Mouse (Mus musculus) natural killer cell, adult 2 months (primary cell): ENCODE measurements around the gene Yeats4.

Experiments
- DNase-seq, 2 experiments: peaks; one replicate each; pipeline ENCODE4 v3.0.0; 2022; ENCODE audit warnings: low spot score in 2 of 2

Yeats4 gene

DNA sequence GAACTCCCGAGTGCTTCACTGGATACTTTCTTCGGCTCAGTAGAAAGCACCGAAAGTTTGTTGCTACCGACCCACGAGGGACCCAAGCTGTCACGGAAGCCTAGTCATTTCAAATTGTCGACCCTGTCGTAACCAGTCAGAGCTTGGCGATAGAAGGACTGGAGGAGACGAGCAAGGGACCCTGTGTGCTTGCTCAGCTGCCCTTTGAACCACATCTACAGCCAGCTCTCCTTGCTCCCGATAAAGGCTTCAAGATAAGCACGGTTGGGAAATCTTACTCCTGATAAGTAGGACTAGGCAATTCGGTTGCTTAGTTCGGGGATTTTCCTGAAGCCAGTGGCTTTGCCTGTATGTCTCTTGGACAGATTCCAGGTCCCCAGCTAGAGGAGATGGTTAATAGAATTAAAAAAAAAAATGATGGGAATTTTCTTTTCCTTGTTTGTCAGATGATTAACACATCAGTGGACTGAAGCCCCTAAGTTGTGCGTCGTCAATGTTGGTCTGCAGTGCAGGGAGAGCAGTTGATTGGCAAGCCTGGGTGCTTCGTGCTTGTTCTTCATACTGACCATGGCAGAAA, 21.2 kb downstream of the Yeats4 start:
- no peak for DNase-seq

GRCm38 (mm10) chr10:117199701-117200100, 24.6 kb downstream of the Yeats4 start:
- no peak for DNase-seq

DNA sequence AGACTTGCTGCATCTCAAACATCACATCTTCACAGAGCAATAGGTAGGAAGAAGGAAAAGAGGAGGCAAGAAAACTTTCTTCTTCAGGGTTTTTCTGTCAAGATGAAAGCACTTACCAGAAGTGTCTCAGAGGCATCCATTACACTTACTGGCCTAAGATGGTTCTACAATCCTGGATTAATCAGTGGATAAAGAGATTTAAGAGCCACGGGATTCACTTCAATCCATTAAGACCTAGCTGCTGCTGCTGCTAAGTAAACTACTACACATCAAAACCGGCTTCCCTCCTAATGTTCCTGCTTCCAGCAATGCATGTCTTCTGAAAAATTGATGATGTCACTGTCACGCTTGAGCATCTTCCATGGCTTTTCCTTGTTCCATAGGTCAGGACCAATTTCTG, 27.6 kb downstream of the Yeats4 start:
- no peak for DNase-seq

GRCm38 (mm10) chr10:117195748-117196147, 28.6 kb downstream of the Yeats4 start:
- DNase-seq, result no peak

GRCm38 (mm10) chr10:117195005-117195404, 29.3 kb downstream of the Yeats4 start:
- DNase-seq, result no peak

DNA sequence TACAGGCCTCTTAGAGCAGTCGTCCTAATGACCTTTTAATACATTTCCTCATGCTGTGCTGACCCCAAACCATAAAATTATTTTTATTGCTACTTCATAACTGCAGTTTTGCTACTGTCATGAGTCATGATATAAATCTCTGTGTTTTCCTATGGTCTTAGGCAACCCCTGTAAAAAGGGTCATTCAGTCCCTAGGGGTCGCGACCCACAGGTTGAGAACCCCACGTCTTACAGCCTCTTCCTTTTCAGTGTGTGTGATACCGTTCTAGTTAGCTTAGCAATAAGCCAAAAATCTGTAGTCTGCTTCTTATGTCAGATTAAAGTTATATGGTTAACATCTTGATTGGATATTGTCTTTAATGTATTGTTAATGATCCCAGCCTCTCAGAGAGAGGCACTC, 30.9 kb downstream of the Yeats4 start:
- DNase-seq, result no peak

DNA sequence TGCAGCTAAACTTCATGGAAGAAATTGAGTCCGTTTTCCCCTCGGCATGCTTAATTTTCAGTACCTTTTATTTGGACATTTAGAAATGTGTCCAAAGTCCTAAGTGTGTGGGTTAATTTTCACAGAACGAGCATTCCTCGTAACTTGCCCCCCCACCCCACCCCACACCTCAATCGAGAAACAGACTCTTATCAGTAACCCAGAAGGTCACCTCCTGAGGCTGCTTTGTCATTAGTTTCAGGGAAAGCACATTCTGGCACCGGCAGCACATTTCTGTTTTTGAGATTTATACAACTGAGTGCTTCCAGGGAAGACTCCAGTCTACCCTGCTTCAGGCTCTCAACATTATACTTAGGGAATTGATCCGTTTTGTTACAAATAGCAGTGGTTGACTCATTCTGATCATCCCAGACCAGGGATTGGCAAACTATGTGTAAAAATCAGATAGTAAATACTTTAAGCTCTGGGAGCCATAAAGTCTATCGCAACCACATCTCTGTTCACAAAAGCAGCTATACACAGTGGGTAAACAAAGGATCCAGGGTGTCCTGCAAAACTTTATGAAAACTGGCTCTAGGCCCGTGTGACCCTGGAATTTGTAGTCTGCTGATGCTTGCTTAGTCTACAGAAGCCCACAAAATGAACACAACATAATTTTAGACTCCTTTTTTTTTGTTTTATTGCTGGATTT, 38.8 kb downstream of the Yeats4 start:
- no peak for DNase-seq

GRCm38 (mm10) chr10:117181098-117181497, 43.2 kb downstream of the Yeats4 start:
- DNase-seq, result no peak

GRCm38 (mm10) chr10:117174645-117175044, 49.7 kb downstream of the Yeats4 start:
- DNase-seq, result no peak

DNA sequence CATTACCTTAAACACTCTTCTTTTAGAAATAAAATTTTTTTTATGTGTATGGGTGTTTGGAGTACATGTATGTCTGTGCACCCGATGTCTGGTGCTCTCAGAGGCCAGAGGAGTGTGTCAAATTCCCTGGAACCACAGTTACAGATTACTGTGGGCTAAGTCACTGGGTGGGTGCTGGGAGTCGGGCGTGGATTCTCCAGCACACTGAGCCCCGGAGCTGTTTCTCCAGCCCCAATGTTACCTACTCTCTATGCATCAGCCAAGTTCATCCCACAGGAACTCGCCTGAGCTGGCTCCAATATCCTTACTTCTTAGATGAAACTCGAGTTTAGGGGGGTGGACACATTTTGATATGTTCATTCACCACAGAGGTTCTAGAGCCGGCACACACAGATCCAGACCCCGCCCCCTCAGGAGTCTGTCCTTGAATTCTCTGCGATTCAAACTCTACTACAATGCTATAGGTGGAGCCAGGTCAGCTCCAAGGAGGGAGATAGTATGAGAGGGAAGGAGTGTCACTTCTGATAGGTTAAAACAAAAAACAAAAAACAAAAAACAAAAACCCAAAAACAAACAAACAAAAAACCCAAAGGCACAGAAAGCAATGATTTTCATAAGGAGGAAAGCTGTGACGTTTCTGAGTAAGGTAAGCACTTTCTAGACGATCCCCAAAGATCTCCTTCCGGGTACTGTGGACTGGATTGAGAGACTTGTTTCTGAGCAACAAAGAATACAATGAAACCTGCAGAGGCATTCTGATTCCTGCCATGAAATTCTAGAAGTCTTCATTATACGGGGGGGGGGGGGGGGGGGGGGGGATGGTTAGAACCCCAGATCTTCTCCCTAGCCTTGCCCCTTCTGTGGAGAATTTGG, 50.5 kb downstream of the Yeats4 start:
- DNase-seq, result no peak

DNA sequence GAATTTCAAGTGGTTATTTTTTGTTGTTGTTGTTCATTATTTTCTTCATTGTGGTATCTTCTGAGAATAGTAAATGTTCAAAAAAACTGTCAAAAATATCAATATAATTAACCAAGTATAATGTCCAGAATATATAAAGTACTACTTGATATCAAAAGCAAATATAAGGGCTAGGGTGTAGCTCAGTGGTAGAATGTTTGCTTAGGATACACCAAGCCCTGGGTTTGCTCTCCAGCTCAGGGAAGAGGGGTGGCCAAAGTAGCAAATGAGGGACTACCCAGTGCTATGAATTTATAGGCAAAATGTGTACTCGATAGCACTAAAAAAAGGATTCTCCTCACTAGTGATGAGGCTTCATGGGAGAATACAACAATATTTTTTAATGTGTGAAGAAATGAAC, 51.2 kb downstream of the Yeats4 start:
- DNase-seq, result no peak

- no peak for DNase-seq
Measured at GRCm38 (mm10) chr10:117172069-117172468, 52.2 kb downstream of the Yeats4 start.

GRCm38 (mm10) chr10:117166785-117167425, 57.4 kb downstream of the Yeats4 start:
- DNase-seq, result no peak
